Mouse (Mus musculus): Measurements from ENCODE around the gene Luc7l2. TPM values are rescaled to one million over a fixed set of nuclear protein-coding genes. Genes with fewer than 3 reads are reported as not detected.
A peak's percentile ranks its signal among the peaks of the same experiment; 100 is the strongest.
"Not testable (repeated sequence)": the region's sequence is repeated elsewhere in the genome, so short reads cannot be mapped to it uniquely, and the experiment has no call there.

Luc7l2 gene
- polyA plus RNA-seq, 1 experiment = 24.3 TPM

DNA sequence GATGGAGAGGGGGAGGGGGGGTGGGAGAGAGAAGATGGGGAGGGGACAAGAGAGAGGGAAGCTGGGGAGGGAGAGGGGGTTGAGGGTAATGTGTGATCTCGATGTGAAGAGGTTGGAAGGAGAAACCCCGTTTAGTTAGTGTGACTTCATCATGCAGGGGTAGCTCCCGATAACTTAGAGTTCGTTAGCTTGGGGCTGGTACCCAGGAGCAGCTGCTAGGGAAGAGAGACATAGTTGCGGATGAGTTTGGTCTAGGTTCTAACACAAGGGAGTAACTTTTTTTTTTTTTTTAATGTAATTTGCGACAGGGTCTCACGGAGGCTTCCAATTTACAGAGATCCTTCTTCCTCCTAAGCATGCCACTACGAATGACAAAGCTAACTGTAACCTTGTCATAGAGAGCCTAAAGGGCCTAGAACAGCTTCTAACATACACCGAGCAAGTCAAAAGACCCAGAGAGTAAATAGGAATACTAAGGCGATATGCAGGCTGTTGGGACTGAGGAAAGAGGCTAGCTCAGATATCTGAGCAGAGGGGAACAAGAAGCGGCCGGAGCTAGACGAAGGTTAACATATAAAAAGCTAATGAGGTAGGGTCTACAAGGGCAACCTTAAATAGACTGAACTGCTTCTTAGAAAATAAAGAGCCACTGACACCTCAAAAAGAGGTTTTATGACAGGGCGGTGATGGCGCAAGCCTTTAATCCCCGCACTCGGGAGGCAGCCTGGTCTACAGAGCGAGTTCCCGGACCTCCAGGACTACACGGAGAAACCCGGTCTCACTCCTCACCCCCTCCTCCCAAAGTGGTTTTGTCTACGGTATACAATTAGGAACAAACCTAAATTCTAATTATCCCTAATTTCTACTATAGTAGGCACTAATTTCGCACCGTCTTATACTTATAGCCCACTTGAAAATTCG lies 18.4 kb upstream of the Luc7l2 start:
- no peaks in the 10 kb centered on the region for H3K36me3 ChIP-seq (ENCODE audit: control insufficient read depth, insufficient read depth, low read length)
- TF ChIP-seq POLR2A (IDR thresholded peaks at IDR 0.05; ENCODE audit: low read depth, low read length) = no peak
- no peak for TF ChIP-seq CTCF (IDR thresholded peaks at IDR 0.05; ENCODE audit: extremely low read depth, insufficient read depth, insufficient read length, insufficient replicate concordance)
- WGBS = 7% methylated on average over 25 of the region's 25 CpGs
- peak overlapping the region; percentile 95 for H3K27ac ChIP-seq (ENCODE audit: insufficient read depth, low read length)
- H3K4me1 ChIP-seq (ENCODE audit: control insufficient read depth, insufficient read depth, insufficient read length) = no peaks in the 10 kb centered on the region
- DNase-seq (ENCODE audit: low read depth in 1 of 2, low spot score in 2 of 2) = peak in 1 of 2 experiments; percentile 32
- no peaks in the 10 kb centered on the region for H3K27me3 ChIP-seq (ENCODE audit: control insufficient read depth, insufficient read depth, low read length)
- H3K4me3 ChIP-seq (ENCODE audit: extremely low read depth, insufficient read depth, insufficient read length) = peak overlapping the region; percentile 74

DNA sequence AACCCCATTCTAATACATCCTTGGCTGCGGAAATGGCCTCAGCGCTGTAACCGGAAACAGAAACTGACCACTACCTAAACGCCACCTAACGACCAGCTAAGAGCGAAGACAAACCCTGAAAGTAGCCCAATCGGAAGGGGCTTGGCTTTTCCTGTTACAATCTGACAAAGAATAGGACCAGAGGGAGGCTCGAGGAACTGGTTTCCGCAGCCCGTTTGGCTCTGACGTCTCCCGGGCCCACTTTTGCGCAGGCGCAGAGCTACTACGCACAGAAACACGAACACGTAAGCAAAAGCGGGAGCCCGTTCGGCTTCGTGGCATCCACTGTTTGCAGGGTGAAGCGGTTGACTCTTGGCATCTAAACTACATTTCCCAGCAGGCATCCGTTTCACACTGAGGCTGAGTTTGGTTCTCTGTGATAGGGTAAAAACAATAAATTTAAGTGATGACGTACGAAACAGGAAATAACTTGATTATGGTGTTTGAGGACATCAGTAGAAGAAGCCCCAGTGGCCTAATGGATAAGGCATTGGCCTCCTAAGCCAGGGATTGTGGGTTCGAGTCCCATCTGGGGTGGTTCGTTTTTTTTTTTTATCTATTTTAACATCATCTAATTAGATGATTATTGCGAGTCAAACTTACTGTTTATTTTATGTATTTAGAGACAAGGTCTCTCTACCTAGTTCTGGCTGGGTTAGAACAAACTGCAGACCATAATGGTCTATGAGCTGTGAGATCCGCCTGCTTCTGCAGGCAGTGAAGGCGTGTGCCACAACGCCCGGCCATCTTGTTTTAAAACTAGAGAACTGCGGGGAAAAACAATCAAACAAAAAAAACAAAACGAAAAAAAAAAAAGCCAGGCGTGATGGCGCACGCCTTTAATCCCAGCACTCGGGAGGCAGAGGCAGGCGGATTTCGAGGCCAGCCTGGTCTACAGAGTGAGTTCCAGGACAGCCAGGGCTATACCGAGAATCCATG lies 17.4 kb upstream of the Luc7l2 start, which contains the start of gene Fmc1:
Gene Fmc1 (plus strand): TSS at position 75 of the 978 bp plus-strand sequence.
- DNase-seq (ENCODE audit: low read depth in 1 of 2, low spot score in 2 of 2) = peak; percentile 95 to 99
- no peaks in the 10 kb centered on the region for H3K4me1 ChIP-seq (ENCODE audit: control insufficient read depth, insufficient read depth, insufficient read length)
- TF ChIP-seq CTCF (IDR thresholded peaks at IDR 0.05; ENCODE audit: extremely low read depth, insufficient read depth, insufficient read length, insufficient replicate concordance) = no peak
- TF ChIP-seq POLR2A (IDR thresholded peaks at IDR 0.05; ENCODE audit: low read depth, low read length) = peak; percentile 82
- WGBS = 2% methylated on average over 41 of the region's 41 CpGs
- H3K27ac ChIP-seq (ENCODE audit: insufficient read depth, low read length) = peak within 1 kb of the TSS; percentile 95
- no peaks in the 10 kb centered on the region for H3K27me3 ChIP-seq (ENCODE audit: control insufficient read depth, insufficient read depth, low read length)
- H3K36me3 ChIP-seq (ENCODE audit: control insufficient read depth, insufficient read depth, low read length) = no peaks in the 10 kb centered on the region
- H3K4me3 ChIP-seq (ENCODE audit: extremely low read depth, insufficient read depth, insufficient read length) = peak within 1 kb of the TSS; percentile 79

DNA sequence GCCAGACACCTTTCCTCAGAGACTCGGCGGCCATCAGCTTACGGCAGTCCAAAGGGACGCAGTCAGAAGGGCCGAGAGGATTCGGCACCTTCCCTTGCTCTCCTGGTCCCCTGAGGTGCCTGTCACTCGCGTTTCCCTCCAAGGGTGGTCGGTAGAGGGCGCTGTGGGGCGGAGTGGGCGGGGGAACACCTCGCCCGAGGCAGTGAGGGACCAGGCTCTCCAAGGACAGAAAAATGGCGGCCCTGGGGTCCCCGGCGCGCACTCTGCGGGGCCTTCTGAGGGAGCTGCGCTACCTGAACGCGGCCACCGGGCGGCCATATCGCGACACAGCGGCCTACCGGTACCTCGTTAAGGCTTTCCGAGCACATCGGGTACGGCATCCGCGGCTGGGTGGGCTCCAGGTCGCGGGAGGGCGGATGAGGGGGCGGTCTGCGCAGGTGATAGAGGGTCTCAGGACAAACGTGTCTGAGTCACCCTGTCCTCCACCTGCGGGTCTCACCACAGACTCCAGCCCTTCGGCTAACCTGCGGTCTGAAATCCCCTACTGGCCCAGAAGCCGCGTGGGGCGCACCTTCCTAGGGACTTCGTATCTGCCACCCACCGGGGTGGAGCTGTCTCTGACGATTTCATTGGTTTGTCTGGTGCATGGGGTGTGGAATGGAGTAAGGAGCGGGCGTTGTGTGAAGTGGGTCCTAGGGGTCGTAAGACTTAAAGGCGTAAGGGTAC lies 16.3 kb upstream of the Luc7l2 start:
- Histone ChIP-seq H3K27me3 (ENCODE audit: control insufficient read depth, insufficient read depth, low read length) (no peaks in the 10 kb centered on the region), H3K4me1 (ENCODE audit: control insufficient read depth, insufficient read depth, insufficient read length) (no peaks in the 10 kb centered on the region), H3K36me3 (ENCODE audit: control insufficient read depth, insufficient read depth, low read length) (peaks cover 1% of the 10 kb centered on the region), H3K27ac (ENCODE audit: insufficient read depth, low read length) (peak overlapping the region; percentile 95), H3K4me3 (ENCODE audit: extremely low read depth, insufficient read depth, insufficient read length) (peak overlapping the region; percentile 79)
- WGBS = under 1% methylated on average over 53 of the region's 53 CpGs
- DNase-seq (ENCODE audit: low read depth in 1 of 2, low spot score in 2 of 2) = peak; percentile 88 to 98
- TF ChIP-seq CTCF (IDR thresholded peaks at IDR 0.05; ENCODE audit: extremely low read depth, insufficient read depth, insufficient read length, insufficient replicate concordance) (peak; percentile 96), POLR2A (IDR thresholded peaks at IDR 0.05; ENCODE audit: low read depth, low read length) (peak; percentile 56)

DNA sequence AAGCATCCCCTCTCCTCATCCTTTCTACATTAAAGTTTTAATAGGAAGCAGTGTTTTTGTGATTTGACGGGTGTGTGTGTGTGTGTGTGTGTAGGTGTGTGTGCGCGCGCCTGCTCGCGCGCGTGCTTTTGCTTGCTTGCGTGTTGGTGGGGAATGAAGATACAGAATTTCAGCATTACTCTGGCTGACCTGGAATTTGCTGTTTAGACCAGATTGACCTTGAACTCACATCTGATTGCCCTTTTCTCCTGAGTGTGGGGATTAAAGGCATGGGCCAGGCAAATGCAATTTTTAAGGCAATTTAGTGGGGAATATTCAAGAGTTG lies 15.8 kb upstream of the Luc7l2 start:
- no peaks in the 10 kb centered on the region for H3K4me1 ChIP-seq (ENCODE audit: control insufficient read depth, insufficient read depth, insufficient read length)
- H3K4me3 ChIP-seq (ENCODE audit: extremely low read depth, insufficient read depth, insufficient read length) = peak overlapping the region; percentile 79
- DNase-seq (ENCODE audit: low read depth in 1 of 2, low spot score in 2 of 2) = no peak
- peak overlapping the region; percentile 95 for H3K27ac ChIP-seq (ENCODE audit: insufficient read depth, low read length)
- TF ChIP-seq CTCF (IDR thresholded peaks at IDR 0.05; ENCODE audit: extremely low read depth, insufficient read depth, insufficient read length, insufficient replicate concordance) = no peak
- no peak for TF ChIP-seq POLR2A (IDR thresholded peaks at IDR 0.05; ENCODE audit: low read depth, low read length)
- H3K27me3 ChIP-seq (ENCODE audit: control insufficient read depth, insufficient read depth, low read length) = no peaks in the 10 kb centered on the region
- peaks cover 3% of the 10 kb centered on the region for H3K36me3 ChIP-seq (ENCODE audit: control insufficient read depth, insufficient read depth, low read length)
- WGBS = 0% methylated on average over 9 of the region's 9 CpGs

DNA sequence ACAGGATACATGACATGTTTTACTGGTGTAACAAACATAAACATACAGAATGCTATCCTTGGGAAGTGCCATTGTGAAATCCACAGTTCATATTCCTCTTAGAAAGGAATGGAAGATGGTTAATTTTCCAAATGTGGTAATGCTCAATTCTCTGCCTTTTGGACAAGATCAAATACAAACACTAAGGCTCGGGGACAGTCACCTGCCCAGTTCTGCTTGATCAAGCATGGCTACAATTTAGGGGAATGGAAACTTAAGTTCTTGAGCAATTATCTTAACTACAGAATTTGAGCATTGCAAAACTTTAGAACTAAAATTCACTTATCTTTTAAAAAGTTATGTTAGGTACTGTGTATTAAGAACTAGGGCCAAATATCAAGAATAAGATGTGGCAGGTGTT lies 15.3 kb upstream of the Luc7l2 start:
- 35% methylated on average over 1 of the region's 1 CpGs for WGBS
- H3K4me1 ChIP-seq (ENCODE audit: control insufficient read depth, insufficient read depth, insufficient read length) = no peaks in the 10 kb centered on the region
- H3K4me3 ChIP-seq (ENCODE audit: extremely low read depth, insufficient read depth, insufficient read length) = no peak overlapping the region
- H3K36me3 ChIP-seq (ENCODE audit: control insufficient read depth, insufficient read depth, low read length) = peaks cover 3% of the 10 kb centered on the region
- DNase-seq (ENCODE audit: low read depth in 1 of 2, low spot score in 2 of 2) = no peak
- no peak overlapping the region for H3K27ac ChIP-seq (ENCODE audit: insufficient read depth, low read length)
- no peaks in the 10 kb centered on the region for H3K27me3 ChIP-seq (ENCODE audit: control insufficient read depth, insufficient read depth, low read length)
- TF ChIP-seq POLR2A (IDR thresholded peaks at IDR 0.05; ENCODE audit: low read depth, low read length) (no peak), CTCF (IDR thresholded peaks at IDR 0.05; ENCODE audit: extremely low read depth, insufficient read depth, insufficient read length, insufficient replicate concordance) (no peak)

DNA sequence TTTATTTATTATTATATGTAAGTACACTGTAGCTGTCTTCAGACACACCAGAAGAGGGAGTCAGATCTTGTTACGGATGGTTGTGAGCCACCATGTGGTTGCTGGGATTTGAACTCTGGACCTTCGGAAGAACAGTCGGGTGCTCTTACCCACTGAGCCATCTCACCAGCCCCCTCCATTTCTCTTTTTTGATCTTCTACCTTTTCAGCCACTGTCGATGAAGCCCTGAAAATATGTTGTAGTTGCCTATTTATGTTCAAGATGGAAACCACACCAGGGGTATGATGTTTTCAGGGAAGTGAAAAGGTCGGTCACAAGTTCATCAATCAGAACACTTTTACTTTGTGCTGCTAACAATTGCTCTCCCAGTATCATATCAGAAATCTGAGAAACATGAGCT lies 7.0 kb upstream of the Luc7l2 start:
- not testable (repeated sequence) for H3K4me3 ChIP-seq (ENCODE audit: extremely low read depth, insufficient read depth, insufficient read length); H3K36me3 ChIP-seq (ENCODE audit: control insufficient read depth, insufficient read depth, low read length); DNase-seq (ENCODE audit: low read depth in 1 of 2, low spot score in 2 of 2); H3K4me1 ChIP-seq (ENCODE audit: control insufficient read depth, insufficient read depth, insufficient read length); H3K27me3 ChIP-seq (ENCODE audit: control insufficient read depth, insufficient read depth, low read length); H3K27ac ChIP-seq (ENCODE audit: insufficient read depth, low read length)
- WGBS = 92% methylated on average over 5 of the region's 5 CpGs

DNA sequence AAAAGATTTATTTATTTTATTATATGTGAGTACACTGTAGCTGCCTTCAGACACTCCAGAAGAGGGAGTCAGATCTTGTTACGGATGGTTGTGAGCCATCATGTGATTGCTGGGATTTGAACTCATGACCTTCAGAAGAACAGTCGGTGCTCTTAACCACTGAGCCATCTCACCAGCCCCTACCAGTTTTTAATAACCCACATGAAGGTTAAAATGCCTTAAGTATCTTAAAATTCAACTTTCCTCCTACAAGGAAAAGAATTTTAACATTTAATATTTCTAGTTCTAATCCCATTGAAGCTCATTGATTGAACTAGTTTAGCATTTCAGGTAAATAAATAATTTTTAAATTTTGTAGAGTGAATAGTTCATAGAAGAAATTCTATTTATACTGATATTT lies 4.1 kb upstream of the Luc7l2 start:
- not testable (repeated sequence) for H3K27ac ChIP-seq (ENCODE audit: insufficient read depth, low read length); H3K36me3 ChIP-seq (ENCODE audit: control insufficient read depth, insufficient read depth, low read length); H3K4me3 ChIP-seq (ENCODE audit: extremely low read depth, insufficient read depth, insufficient read length); H3K4me1 ChIP-seq (ENCODE audit: control insufficient read depth, insufficient read depth, insufficient read length); H3K27me3 ChIP-seq (ENCODE audit: control insufficient read depth, insufficient read depth, low read length); DNase-seq (ENCODE audit: low read depth in 1 of 2, low spot score in 2 of 2)
- 91% methylated on average over 2 of the region's 2 CpGs for WGBS
